Mouse (Mus musculus) CD4-positive, CD25-positive, alpha-beta regulatory T cell, adult 4 months (primary cell): ENCODE measurements around the gene Acp6. TPM values are rescaled to one million over a fixed set of nuclear protein-coding genes. Genes with fewer than 3 reads are reported as not detected.
"Not testable (repeated sequence)": the region's sequence is repeated elsewhere in the genome, so short reads cannot be mapped to it uniquely, and the experiment has no call there.

Experiments used
- ATAC-seq: one replicate; pipeline ENCODE4 v1.8.0; 2017
- polyA plus RNA-seq, 2 experiments: library from polyadenylated mRNA; unstranded; fragments of 100-300 nt; shearing (Covaris generic); gene quantifications; one replicate each; pipeline ENCODE4 v1.2.1; 2017

Acp6 gene
- 10 to 100 TPM; 43.0 to 64.3 TPM for polyA plus RNA-seq

DNA sequence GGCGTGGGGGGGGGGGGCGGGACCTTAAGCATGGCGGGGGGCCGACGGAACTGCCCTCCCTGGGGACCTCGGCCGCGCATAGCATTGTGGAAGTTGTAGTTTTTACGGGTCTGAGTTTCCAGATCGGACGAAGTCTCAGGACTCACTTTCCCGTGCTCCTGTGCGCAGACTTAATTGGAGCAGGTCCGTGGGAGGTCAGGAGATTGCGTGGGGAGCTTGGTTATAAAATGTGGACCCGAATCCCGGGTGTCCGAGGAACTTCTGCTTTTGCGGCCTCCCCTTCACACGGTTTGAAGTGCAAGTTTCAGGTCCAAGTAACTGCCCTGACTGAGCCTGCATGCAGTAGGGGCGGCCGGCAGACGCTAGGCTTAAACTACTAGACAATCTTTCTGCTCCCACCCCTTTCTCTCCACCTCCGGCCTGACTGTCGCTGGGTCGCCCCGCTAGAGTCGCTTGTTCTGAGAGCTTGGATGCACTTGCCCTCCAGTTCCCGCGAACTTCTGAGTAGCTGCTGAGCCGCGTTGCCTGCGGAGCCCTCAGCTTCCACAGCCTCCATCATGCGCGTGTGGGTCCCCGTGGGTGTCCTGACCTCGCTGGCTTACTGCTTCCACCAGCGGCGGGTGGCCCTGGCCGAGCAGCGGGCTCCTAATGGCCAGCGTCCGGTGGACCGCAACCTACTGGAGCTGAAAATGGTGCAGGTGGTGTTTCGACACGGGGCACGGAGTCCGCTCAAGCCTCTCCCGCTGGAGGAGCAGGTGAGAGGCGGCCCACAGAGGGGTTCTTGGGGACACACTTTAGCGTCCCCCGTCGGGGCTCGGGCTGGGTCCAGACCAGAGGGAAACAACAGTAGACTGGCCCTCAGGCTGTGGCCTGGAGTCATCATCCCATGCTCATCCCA lies at the start of gene Acp6:
Gene Acp6 (plus strand): TSS at position 167 of the 898 bp plus-strand sequence.
- ATAC-seq, result peak; percentile 91

DNA sequence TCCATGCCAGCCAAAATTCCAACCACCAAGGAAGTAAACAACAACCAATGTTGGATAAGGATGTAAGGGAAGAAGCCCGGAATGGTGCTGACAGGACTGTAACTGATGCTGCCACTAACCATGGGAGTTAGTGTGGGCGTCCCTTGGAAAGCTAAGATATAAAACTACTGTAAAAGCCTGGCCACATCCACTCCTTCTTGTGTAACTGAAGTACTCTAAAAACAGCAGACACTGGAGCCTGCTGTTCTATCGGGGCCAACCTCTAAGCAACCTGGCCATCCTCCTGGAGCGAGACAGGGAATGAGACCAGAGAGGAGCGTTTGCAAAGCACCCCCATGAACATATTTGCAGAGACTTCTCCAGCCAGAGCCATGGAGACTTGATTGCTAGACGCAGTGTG lies 41.1 kb upstream of the Acp6 start:
- no peak for ATAC-seq

DNA sequence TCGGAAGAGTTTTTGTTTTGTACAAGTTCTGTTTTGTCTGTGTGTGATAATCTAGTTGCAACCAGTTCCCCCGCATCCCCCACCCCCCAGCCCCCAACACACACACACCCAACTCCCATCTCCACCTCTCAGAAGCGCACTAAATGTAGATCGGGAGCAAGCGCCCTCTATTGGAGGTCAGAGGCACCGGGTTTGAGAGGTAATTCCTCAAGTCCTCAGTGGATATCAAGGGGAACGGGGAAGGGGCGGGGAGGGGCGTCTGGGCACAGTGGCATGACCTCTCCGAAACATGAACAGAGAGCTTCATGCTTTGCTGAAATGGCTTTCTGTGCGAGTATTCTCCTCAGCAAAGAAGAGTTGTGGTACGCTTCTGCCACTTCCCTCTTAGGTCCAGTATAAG lies 40.3 kb upstream of the Acp6 start:
- no peak for ATAC-seq

DNA sequence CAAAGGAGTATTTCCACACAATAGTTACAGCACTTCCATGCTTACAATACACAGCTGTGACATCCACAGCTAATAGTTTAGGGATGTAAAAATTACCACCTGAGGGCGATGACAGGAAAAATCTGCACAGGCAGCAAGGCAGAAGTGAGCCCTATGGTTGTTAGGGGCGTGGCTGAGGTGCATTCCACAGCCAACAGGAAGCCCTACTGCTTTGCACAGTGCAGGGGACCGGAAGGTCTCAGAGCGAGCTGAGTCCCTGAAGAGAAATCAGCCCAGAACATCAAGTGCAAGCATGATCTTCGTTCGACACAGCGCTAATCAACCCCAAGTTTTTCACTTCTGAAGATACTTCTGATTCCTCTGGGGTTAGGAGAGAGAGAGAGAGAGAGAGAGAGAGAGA lies 34.4 kb upstream of the Acp6 start:
- peak; percentile 100 for ATAC-seq

DNA sequence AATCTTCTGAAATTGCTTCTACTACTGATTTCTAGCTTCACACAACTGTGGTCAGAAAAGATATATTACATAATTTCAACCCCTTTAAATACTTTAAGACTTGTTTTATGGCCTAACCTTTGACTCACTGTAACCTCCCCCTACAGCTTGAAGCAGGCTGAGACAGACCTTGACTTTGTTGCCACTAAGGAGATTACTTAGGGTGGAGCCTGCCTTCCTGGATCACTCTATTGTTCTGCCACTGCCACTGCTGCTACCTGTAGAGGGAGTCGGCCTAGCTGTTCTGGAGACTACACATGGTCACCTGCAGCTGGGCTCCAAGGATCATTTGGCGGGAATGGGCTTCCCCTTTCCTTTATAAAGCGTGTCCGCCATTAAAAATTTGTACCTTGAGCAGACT lies 29.2 kb upstream of the Acp6 start:
- no peak for ATAC-seq

DNA sequence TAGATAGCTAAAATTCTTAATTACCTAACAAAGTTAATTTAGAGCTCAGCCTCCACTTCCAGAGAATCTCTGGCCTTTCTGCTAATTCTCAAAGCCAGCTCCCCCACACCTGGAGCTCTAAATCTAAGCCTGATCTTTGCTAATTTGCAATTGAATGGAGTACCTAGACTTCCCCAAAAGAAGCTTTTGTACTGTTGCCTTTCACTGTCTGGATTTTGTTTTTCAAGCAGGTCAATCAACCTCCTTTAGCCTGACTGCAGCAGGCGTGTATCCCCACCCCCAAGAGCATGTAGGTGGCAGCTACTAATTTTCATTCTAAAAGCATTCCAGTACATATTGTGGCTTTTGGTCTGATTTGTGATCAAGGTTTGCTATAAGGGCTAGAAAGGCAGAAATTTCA lies 20.9 kb upstream of the Acp6 start:
- not testable (repeated sequence) for ATAC-seq

DNA sequence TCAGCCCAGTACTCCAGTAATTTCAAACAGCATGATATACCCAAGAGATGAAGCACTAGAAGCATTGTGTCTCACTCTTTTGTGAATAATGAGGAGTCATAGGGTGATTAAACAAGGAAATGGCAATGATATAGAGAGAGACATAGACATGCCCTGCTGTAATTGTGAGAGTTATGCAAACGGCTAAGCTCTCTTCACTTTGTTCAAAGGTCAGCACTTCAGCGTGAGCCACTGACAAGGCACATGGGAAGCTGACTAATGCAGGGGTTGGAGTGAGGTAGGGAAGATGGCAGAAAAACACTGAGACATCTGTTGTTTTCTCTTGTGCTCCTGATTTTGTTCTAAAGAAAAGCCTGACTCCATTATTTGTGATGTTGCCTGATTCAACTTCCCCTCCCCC lies 7.5 kb upstream of the Acp6 start:
- ATAC-seq, result no peak

DNA sequence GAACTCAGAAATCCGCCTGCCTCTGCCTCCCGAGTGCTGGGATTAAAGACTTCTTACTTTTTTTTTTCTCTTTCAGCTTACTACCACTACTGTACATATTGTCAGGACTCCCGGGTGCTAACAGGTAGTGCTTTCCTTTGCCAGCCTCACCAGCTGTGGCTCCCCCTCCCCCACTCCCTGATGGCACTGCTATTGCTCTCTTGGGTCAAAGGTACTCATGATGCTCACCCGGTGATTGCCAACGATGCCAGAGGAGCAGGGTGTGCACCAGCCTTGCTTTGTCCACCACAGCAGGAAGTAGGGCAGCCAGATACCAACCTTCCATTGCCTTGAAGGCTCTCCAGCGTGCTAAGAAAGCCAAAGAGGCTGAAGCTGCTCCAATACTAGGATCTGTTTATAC lies 2.1 kb upstream of the Acp6 start:
- ATAC-seq, result no peak

DNA sequence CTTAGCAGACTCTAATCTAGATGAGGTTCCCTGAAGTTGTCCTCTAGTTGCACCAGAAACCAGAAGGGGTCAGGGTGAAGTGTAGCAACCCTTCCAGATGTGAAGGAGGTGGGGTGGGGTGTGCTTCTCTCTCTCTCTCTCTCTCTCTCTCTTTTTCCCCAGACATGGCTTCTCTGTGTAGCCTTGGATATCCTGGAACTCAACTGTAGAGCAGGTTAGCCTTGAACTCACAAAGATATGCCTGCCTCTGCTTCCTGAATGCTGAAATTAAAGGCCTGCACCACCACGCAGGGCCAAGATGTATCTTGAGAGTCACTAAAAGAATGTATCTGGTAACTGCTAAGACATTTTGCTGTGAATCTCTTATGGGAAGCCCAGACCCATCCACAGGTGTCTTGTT lies 1.3 kb upstream of the Acp6 start:
- ATAC-seq, result no peak

DNA sequence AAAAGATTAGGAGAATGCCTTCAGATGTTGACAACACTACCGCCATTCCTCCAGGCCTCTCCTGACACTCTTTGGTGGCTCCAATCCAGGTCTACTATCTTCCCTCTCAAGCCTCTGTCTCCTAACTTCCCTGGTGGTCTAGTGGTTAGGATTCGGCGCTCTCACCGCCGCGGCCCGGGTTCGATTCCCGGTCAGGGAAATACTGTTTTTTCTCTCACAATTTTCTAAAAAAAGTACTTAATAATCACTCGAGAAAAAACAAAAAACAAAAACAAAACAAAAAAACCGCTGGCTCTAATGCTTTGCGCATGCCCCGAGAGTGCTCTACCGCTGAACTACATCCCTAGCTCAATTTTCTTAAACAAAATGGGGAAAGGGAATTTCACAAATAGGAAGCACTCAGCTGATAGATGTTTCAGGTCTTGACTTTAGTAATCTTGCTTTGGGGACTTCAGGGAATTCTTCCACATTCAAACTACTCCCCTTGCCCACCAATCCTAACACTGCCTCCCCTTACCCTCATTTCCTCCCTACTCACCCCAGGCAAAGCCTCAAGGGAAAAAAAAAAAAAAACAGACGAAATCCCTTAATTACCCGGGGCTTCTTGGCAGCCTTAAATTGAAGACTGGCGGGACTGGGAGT lies 498 bp upstream of the Acp6 start:
- no peak for ATAC-seq

DNA sequence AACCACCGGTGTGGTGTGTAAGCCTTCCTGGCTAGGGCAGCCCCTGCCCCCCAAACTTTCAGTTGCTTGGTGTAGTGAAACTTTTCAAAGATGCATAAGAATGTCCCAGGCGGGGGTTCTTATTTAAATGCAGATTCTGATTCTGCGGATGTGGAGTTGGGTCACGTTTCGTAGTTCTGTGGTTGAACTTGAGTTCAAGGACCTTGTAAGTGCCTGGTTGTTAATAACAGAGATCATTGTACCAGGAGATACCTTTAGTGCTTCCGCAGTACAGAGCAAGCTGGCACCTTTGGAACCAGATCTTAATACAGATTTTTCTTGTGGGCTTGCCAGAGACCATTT lies 903 bp downstream of the Acp6 start:
- ATAC-seq, result peak; percentile 19

DNA sequence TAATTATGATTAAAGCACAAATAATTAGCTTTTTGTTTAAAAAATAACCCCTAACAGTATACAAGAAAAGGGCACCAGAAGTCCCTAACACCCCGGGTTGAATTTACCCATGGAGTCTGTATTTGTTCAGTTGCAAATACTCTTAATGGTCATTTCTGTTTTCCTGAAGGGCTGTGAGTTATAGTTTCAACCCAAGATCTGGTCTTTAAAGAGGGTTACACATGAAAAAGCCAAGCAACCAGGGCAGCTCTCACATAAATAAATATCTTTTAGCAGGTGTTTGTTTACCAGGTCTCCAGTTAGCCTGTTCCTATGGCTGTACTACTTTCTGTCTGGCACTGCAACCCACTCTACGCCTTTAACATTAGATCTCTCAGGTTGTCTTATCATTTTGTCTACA lies 1.4 kb downstream of the Acp6 start:
- ATAC-seq, result no peak

DNA sequence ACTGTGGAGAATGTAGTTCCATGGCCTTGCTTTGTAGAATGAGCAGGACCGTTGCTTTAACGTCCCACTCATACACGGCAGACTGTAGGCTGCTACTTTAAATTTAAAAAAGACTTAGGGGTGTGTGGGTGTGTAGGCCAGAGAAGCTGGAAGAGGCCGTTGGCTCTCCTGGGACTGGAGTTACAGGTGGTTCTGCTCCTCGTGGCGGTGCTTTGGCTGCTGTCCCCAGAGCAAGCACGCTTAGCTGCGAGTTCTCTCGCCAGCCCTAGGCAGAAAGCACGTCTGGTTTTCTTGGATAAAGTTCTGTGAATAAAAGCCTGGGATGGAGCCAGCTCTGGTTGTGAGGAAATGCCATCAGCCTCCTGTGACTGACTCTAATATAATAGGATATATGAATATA lies 2.3 kb downstream of the Acp6 start:
- no peak for ATAC-seq

DNA sequence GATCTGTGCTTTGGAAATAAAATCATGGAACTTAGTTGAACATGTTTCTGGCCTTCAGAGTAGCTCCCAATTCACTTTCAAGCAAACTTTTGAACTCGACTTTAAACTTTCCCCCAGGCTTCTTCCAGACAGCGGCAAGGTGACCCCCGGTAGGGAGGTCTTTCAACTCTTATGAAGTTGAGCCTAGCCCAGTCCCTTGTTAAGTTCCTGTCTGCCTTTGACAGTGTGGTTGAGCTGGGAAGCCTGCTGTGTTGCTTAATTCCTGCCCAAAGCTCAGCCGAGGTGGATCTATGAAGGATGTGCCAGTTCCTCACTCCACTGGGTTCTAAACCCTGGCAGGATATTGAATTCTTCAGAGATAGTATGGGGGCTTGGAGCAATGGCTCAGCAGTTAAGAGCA lies 3.2 kb downstream of the Acp6 start:
- no peak for ATAC-seq

DNA sequence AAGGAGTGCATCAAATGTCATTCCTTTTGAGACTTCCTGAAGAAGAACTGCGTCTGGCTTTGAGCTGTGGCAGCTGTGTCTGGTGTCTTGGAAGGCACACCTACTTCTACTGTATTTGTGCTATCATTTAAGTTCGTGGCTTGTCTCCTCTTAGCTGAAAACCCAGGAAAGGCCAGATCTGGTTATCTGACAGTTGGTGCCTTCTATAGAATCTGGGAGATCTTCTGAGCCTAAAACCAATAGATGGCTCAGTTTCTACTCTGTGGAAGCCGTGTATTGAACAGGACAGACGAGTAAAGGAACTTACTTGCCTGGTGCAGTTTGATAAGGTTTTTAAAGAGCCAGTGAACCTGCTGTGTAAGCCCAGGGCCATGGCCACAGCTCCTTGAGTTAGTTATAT lies 5.9 kb downstream of the Acp6 start:
- no peak for ATAC-seq

DNA sequence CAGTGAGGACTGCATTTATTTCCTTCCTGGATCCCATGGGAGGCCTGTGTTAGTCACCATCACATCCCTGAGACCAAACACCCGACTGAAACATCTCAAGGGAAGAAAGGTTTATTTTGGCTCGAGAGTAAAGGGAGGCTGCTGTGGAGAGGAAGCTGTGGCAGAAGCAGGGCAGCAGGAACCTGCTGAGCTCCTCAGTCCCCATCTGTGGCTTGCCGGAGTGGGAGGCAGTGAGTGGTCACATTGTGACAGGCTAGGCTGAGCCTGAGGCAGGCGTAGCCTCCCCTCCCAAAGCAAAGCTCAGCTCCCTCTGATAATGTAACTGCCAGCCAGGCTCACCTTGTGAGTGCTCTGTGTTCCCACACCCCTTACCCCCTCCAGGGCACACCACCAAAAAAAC lies 8.5 kb downstream of the Acp6 start:
- ATAC-seq, result no peak

DNA sequence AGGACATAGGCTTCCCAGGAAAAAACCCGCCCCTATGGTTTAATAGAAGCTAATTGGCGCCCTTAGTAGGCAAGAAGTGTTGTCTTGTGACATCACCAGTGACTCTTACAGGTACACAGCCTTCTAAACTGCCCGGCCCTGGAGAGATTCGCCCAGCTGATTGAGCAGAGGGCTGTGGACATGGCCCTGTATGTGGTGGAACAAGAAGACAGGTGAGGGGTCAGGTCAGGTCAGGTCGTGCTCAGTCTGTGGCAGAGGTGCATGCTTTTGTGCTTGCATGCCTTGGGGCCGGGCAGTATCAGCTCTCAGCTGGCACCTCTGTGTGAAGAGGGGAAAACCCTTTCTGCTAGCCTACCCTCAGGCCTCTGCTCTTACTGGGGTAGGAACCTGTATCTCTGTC lies 13.0 kb downstream of the Acp6 start:
- ATAC-seq, result no peak

DNA sequence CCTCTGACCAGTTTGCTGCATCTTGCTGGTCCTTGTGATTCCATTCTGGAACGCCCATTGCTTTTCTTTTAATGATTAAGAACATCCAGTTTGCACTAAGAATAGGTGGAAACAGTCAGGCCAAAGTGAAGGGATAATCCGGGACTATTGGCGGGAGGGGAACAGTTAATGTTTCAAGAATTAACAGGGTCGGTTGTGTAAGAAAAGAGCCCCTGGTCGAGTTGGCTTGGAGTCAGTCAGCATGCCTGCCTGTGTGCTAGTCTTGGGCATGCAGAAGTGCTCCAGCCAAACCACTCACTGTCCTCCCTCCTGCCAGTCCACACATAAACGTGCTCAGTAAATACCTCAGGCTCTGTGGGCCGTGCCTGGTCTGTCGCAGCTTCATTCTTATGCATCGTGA lies 13.7 kb downstream of the Acp6 start:
- no peak for ATAC-seq

DNA sequence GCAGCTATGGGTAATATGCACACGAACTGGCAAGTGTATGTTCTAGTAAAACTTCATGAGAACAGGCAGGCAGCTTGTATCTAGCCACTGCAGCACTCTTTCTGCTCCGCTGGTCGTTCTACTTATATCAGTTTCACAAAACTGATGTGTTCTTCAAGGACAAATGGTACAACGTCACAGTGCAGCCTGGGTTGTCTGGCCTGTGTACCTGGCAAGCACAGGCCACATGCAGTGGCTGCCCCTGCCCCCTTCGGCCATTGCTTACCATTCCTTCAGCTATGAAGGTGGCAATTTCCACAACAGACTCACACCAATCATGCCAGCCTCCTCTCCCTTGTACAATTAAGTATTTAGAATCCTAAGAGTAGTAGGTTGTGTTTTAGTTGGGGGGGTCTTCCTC lies 14.1 kb downstream of the Acp6 start:
- no peak for ATAC-seq

DNA sequence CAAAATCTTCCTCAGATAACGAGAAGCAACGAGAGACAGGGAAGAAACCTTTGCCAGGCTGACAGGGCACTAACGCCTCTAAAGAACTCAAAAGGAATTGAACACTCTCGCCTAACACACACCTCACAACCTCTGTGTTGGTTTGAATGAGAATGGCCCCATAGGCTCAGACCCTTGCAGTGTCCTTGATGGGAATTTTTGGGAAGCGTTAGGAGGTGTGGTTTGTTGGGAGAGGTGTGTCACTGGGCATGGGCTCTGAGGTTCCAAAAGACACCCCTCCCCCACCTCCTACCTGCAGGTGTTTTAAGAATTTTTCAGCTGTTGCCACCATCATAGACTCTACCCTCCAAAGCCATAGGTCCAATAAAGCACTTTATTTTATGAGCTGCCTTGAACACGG lies 20.3 kb downstream of the Acp6 start:
- ATAC-seq, result no peak

DNA sequence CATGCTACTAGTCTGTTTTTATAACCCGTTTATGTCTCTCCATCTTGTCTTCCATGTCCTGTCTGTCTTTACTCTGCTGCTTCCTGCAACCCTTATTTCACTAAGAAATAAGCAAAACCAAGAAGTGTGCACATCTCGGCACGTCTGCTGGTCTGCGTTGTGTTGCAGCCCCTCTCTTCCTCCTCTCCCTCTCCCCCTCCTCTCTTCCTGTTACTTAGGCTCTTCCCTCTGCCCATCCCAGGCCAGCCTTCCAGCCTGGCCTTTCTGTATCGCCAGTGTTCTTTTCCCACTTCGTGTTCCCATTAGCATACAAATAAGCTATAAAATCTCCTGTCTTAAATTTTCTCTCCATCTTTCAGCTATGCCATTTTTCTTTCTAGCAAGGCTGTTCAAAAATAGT lies 21.9 kb downstream of the Acp6 start:
- no peak for ATAC-seq

DNA sequence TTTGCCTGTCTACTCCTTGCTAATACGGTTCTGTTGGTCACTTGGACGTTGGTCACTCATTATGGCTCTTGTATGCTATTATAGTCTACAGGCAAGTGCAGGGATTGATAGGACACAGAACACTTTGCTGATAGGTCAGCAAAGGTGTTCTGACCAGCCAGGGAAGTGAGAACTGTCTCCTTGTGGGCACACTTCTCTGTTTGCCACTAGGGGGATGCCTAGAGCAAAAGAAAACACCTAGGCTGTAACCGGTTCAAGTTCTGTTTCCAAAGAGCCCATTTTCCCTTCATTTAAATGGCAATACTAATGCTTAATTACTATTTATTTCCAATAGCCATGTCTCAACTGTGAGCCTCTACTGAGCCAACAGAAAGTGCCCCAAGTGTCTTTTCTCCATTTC lies 25.2 kb downstream of the Acp6 start:
- ATAC-seq, result no peak

DNA sequence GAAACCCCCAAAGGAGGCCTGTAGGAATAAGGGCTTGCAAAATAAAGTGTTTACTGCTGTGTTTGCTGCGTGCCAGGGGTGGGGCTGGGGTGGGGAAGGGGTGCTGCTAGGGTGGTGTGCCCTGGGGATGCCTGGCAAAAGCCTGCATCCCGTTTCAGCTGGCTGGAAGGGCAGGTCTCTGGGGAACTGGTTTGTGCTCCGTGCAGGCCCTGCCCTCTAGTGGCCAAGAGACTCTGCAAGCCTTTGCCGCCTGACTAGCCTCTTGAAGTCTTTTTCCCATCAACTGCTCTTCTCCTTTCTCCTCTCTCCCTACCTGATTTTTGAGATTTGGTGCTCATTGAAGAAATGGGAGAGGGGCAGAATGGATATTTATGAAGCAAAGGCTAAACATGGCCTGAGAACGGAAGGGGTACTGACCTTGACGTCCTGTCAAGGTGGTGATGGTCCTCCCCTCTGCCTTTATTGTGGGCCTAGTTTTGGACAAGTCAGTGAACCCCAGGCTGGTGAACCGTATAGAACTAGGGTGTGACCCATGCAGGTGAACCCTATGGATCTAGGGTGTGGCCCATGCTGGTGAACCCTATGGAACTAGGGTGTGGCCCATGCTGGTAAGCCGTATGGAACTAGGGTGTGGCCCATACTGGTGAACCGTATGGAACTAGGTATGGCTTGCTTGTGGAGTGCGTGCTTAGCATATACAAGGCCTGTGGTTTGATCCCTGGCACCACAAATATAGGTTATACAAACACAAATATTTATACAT lies 26.7 kb downstream of the Acp6 start:
- ATAC-seq, result peak; percentile 57

DNA sequence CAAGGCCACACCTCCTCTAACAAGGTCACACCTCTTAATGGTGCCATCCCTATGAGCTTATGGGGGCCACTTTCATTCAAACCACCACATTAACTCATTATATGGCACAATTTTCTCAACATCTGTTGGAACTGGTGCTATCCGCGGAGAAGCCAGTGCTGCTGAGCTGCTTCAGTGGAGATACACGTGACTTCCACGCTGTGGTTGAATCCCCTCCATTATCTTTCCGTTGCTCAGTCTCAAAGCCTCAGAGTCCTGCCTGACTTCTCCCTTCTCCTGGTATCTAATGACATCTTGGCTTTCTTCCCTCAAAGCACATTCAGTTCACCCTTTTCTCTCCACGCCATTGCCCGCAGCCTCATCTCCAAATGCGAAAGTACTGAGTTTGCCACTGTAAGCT lies 38.0 kb downstream of the Acp6 start:
- no peak for ATAC-seq
